Mouse (Mus musculus): ENCODE results near the gene Ccdc34. TPM values are rescaled to one million over a fixed set of nuclear protein-coding genes. Genes with fewer than 3 reads are reported as not detected.

Gene Ccdc34
- polyA plus RNA-seq, 1 experiment: not detected

DNA sequence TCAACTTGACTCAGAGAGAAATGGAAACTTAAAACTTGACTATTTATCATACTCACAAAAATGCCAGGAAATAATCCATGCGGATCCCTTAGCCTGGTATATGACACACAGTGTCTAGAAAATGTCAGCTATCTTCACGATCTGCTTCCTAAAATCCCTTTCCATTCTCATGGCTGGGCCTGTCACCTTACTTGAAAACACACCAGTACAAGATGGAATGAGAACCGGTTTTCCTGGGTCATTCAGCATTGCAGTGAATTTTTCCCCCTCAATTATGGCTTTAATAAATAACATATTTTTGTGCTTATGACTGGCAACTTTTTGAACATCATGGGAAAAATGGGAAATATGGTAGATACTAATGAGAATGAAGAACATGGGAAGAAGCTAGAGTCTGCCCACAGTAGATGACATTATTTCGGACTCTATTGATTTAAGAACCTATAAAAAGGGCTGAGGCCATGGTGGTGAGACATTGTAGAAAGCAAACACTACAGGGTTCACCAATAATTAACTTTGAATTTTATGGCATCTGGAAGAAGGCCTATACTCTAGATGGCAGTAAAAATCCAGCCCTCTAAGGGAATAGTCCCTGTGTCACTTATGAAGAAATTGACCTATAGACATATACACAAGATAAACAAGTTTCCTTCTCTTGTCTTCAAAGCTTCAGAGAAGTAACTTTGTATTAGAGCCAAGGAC is 171.2 kb downstream of the Ccdc34 start:
- 97% methylated on average over 4 of the region's 4 CpGs for WGBS
- no peak overlapping the region for H3K27ac ChIP-seq (ENCODE audit: insufficient read depth, low read depth, low read length)
- no peaks in the 10 kb centered on the region for H3K4me1 ChIP-seq (ENCODE audit: control insufficient read depth, insufficient read depth, low read length)
- TF ChIP-seq POLR2A (IDR thresholded peaks at IDR 0.05; ENCODE audit: insufficient read depth, low read depth, low read length) (no peak), CTCF (IDR thresholded peaks at IDR 0.05; ENCODE audit: insufficient read depth, low read depth, low read length) (no peak)
- no peak overlapping the region for H3K4me3 ChIP-seq (ENCODE audit: insufficient read depth, low read depth, low read length)

DNA sequence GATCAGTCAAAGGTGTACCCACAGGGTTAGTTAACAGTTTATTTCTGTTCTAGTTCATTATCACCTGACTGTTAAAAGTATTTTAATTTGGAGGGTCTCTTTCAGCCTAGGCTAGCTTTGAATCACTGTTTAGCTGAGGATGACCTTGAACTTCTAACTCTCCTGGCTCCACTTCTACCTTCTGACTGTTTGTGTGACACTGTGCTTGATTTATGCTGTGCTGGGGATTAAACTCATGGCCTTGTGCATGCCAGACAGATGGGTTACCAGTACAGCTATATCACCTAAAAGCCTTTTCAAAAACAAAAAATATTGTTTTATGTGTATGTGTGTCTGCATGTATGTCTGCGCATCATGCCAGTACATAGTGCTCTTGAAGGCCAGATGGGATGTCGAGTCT is 172.8 kb downstream of the Ccdc34 start:
- 98% methylated on average over 2 of the region's 2 CpGs for WGBS
- H3K4me3 ChIP-seq (ENCODE audit: insufficient read depth, low read depth, low read length): no peak overlapping the region

DNA sequence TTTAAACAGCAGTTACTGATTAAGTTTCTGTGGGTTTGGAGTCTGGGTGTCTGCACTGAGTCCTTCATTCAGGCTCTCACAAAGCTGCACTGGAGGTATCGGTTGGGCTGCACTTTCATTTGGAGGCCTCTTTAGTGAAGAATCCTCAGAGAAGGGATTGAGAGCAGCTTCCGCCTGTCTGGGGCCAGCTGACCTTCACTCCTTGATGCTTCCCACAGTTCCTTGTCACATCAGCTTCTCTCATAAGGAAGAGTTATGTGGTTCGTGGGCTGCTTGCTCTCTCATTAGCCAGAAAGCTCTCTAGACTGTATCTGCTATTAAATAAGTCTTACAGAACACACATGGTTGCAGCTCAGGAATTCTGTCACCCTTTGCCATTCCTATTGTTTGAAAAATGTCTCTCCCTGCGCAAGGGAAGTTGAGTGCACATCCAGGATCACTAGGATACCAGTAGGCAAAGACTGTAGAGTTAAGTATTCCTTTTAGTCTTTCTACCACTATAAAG is 173.6 kb downstream of the Ccdc34 start:
- Histone ChIP-seq H3K4me1 (ENCODE audit: control insufficient read depth, insufficient read depth, low read length) (no peaks in the 10 kb centered on the region), H3K27ac (ENCODE audit: insufficient read depth, low read depth, low read length) (no peak overlapping the region), H3K4me3 (ENCODE audit: insufficient read depth, low read depth, low read length) (no peak overlapping the region)
- 89% methylated on average over 4 of the region's 4 CpGs for WGBS
- no peak for TF ChIP-seq CTCF (IDR thresholded peaks at IDR 0.05; ENCODE audit: insufficient read depth, low read depth, low read length)
- TF ChIP-seq POLR2A (IDR thresholded peaks at IDR 0.05; ENCODE audit: insufficient read depth, low read depth, low read length): no peak

More for the DNA sequence above, 172.8 kb downstream of the Ccdc34 start:
- Histone ChIP-seq H3K27ac (ENCODE audit: insufficient read depth, low read depth, low read length) (no peak overlapping the region), H3K4me1 (ENCODE audit: control insufficient read depth, insufficient read depth, low read length) (no peaks in the 10 kb centered on the region)
- TF ChIP-seq POLR2A (IDR thresholded peaks at IDR 0.05; ENCODE audit: insufficient read depth, low read depth, low read length) (no peak), CTCF (IDR thresholded peaks at IDR 0.05; ENCODE audit: insufficient read depth, low read depth, low read length) (no peak)

DNA sequence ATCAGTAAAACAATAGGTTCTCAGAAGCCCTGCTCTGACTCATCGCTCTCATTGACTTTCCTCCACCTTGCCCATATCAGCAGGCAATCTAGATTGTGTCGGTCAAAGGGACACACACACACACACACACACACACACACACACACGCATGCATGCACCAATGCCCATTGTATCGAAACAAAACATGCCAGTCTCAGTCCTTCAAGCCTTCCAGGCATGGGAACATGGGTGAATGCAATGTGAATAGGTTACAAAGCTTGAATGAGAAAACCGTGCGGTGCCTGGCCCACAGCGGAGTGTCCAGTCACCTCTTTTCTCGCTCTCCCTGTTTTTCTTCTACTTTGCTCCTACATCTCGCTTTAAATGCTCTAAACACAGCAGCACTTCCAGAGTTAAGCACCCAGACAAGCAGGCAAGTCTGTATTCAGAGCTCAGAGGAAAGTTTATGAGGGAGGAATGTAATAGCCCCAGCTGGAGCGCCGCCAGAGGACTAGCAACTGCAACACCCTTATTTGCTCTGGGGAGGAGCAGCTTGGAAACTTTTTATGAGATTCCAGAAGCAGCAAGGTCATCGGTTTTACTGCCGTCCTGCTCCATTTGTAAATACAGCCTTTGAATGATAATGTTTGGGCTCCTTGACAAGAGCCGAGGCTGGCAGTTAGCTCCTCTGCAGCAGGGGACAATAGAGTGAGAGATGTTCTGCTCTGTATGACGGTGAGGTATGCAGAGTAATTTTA is 174.5 kb downstream of the Ccdc34 start:
- TF ChIP-seq POLR2A (IDR thresholded peaks at IDR 0.05; ENCODE audit: insufficient read depth, low read depth, low read length): no peak
- TF ChIP-seq CTCF (IDR thresholded peaks at IDR 0.05; ENCODE audit: insufficient read depth, low read depth, low read length): no peak
- Histone ChIP-seq H3K4me3 (ENCODE audit: insufficient read depth, low read depth, low read length) (no peak overlapping the region), H3K27ac (ENCODE audit: insufficient read depth, low read depth, low read length) (no peak overlapping the region), H3K4me1 (ENCODE audit: control insufficient read depth, insufficient read depth, low read length) (no peaks in the 10 kb centered on the region)
- WGBS: 24% methylated on average over 15 of the region's 15 CpGs

DNA sequence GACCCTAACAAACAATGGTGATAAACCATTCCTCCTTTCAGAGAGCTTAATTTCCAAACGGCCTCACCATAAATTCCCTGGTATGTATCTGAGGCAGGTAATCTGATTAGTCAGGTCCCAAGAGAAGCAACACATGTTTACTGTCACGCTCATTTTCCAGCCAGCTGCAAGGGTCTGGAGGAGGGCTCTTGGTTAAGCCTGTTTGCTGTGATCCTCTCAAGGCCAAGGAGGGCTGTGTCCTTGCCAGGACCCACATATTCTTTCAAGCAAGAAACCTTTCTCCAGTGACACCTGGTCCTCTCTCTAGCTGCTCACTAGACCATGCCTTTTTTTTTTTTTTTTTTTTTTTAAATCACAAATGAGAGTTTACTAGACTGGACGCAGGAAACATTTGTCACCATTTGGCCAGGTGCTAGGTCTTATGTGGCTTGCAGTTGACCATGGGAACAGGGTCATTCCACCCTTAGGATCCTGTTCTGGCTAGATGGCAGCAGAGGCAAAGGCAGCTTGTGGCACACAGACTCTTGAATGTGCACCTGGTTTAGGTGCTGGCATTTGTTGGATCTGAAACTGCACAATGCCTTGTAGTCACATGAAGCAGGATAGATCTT is 175.2 kb downstream of the Ccdc34 start:
- no peak overlapping the region for H3K4me3 ChIP-seq (ENCODE audit: insufficient read depth, low read depth, low read length)
- H3K27ac ChIP-seq (ENCODE audit: insufficient read depth, low read depth, low read length): no peak overlapping the region
- 51% methylated on average over 3 of the region's 3 CpGs for WGBS
- TF ChIP-seq POLR2A (IDR thresholded peaks at IDR 0.05; ENCODE audit: insufficient read depth, low read depth, low read length) (no peak), CTCF (IDR thresholded peaks at IDR 0.05; ENCODE audit: insufficient read depth, low read depth, low read length) (no peak)
- H3K4me1 ChIP-seq (ENCODE audit: control insufficient read depth, insufficient read depth, low read length): no peaks in the 10 kb centered on the region

DNA sequence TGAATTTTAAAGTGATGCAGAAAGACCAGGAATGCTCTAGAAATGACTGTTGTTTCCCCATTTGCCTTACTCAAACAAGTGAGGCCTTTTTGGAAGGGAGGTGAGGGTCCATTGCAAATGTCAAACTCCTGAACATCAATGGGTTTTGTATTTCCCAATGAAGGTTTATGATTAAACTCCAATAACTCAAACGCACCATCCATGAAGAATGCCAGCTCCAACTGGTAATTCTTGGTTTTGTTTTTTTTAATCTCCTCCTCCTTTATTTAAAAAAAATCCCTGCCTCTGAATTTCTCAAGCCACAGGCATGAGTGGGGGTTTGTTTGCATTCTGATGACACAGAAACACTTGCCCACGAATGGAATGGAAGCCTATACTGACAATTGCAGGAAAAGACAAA is 178.9 kb downstream of the Ccdc34 start:
- no peak for TF ChIP-seq POLR2A (IDR thresholded peaks at IDR 0.05; ENCODE audit: insufficient read depth, low read depth, low read length)
- TF ChIP-seq CTCF (IDR thresholded peaks at IDR 0.05; ENCODE audit: insufficient read depth, low read depth, low read length): no peak
- WGBS: 80% methylated on average over 2 of the region's 2 CpGs
- Histone ChIP-seq H3K27ac (ENCODE audit: insufficient read depth, low read depth, low read length) (no peak overlapping the region), H3K4me3 (ENCODE audit: insufficient read depth, low read depth, low read length) (no peak overlapping the region), H3K4me1 (ENCODE audit: control insufficient read depth, insufficient read depth, low read length) (peaks cover 2% of the 10 kb centered on the region; the same call in 1 of the 2 replicates)

DNA sequence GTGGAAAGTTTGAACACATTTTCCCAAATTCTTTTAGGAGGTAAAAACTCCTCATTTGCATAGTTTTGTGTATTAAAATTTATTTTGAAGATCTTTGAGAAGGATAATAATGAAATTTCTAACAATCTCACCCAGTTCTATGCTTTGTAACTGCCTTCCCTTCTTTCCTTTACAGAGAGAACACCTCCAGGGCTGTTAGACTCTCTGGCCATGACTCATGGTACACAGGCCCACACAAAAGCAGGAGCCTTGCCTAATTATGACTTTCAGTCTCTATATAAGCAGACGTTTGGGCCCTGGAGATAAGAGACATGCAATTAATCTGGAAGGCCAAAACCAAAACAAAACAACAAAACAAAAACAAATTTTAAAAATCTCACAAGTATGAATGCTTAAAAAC is 182.0 kb downstream of the Ccdc34 start:
- Histone ChIP-seq H3K4me1 (ENCODE audit: control insufficient read depth, insufficient read depth, low read length) (peaks cover 2% of the 10 kb centered on the region; the same call in 1 of the 2 replicates), H3K27ac (ENCODE audit: insufficient read depth, low read depth, low read length) (no peak overlapping the region), H3K4me3 (ENCODE audit: insufficient read depth, low read depth, low read length) (no peak overlapping the region)
- TF ChIP-seq CTCF (IDR thresholded peaks at IDR 0.05; ENCODE audit: insufficient read depth, low read depth, low read length): no peak
- TF ChIP-seq POLR2A (IDR thresholded peaks at IDR 0.05; ENCODE audit: insufficient read depth, low read depth, low read length): no peak
- WGBS: 25% methylated on average over 1 of the region's 1 CpGs

DNA sequence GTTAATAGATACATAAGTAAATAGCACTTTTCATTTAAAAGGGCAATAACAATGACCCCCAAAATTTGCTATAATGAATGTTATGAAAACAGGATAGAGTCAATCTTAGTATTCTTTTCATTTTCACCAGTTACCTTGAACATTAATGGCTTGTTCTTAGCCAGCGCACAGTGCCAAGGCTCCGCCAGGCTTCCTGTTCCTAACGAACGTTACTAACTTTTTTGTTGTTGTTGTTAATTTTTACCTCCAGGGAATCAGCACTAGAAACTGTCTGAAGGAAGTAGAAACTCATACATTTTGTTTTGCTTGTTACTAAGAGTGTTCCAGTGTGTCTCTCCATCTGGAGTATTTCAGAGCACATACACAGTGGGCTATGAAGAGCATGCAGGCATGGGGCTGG is 184.2 kb downstream of the Ccdc34 start:
- no peak overlapping the region for H3K4me3 ChIP-seq (ENCODE audit: insufficient read depth, low read depth, low read length)
- H3K27ac ChIP-seq (ENCODE audit: insufficient read depth, low read depth, low read length): no peak overlapping the region
- peaks cover 2% of the 10 kb centered on the region; the same call in 1 of the 2 replicates for H3K4me1 ChIP-seq (ENCODE audit: control insufficient read depth, insufficient read depth, low read length)
- 83% methylated on average over 4 of the region's 4 CpGs for WGBS
- TF ChIP-seq CTCF (IDR thresholded peaks at IDR 0.05; ENCODE audit: insufficient read depth, low read depth, low read length) (no peak), POLR2A (IDR thresholded peaks at IDR 0.05; ENCODE audit: insufficient read depth, low read depth, low read length) (no peak)

Measured in olfactory bulb, adult 2 months (tissue).